Mouse (Mus musculus): Measurements from ENCODE around the gene Tmem17. TPM values are rescaled to one million over a fixed set of nuclear protein-coding genes. Genes with fewer than 3 reads are reported as not detected.

The Tmem17 gene
- 5.5 and 5.7 TPM in 2 replicates for polyA plus RNA-seq (2012; rRNA removed)

GRCm38 (mm10) chr11:22512038-22513001 lies at the start of gene Tmem17:
Gene Tmem17, plus strand, starts transcription at chr11:22512088.

Other genes with a start within 250 kb of the Tmem17 start
- gene Ehbp1, start 169.8 kb upstream of the Tmem17 start, polyA plus RNA-seq (2012; rRNA removed): 1.7 and 2.0 TPM in 2 replicates